Comparison of ENCODE assay signal across 1 mouse cellular context in the genomic region with DNA sequence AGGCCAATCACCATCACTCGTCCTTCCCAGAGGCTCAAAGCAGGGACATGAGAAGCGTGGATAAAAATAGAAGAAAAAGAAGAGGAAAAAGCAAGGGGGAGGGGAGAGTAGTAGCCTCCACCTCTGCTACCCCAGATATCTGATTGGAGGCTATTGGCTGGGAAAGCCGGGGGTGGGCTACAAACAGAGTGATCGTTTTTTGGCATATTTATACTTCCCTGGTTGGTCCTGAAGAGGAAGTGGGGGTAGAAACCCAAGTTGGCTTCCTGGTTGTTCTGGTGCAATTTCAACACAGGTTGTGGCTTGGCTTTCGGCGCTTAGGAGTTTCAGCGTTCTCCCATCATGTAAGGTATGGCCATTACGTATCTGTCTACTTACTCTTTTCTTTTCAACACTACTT.
TF ChIP-seq lines count a peak whose summit lies in the region.

A gene (plus strand): TSS at position 234 of the 400 bp plus-strand sequence.

TF ChIP-seq in CH12.LX, 34 proteins besides CTCF, POLR2A, EP300 and RAD21 (continued from another document):
- TF ChIP-seq JUND (conservative IDR thresholded peaks at IDR 0.05; ENCODE audit: low read depth, low read length) = no peak
- TF ChIP-seq HCFC1 (IDR thresholded peaks at IDR 0.05; ENCODE audit: low read depth, low read length) = no peak
- no peak for TF ChIP-seq POLR2AphosphoS2 (IDR thresholded peaks at IDR 0.05; ENCODE audit: low read depth, low read length)
